10 mouse cellular contexts compared by ENCODE assay signal in genomic region chr12:110188136-110188631, GRCm38 (mm10).
DNase-seq lines count a peak whose midpoint lies in the region; ATAC-seq and TF ChIP-seq lines count a peak whose summit lies in the region.
"Had no signal": no experiment of that assay in that cellular context is flagged by ENCODE, and none has a peak within 500 bp of the region (broad histone marks: within the 10 kb centered on the region; RNA-seq: fewer than 3 reads in every experiment).

No protein-coding gene starts in this region.

- peaks cover 52% of the 10 kb centered on the region for H3K27me3 ChIP-seq in kidney, postnatal 0 days (ENCODE audit: insufficient read depth, low read length)
- peaks cover 38% of the 10 kb centered on the region for H3K27me3 ChIP-seq in embryonic facial prominence, embryonic 11.5 days (ENCODE audit: control insufficient read depth, insufficient read depth, low read length)
- H3K27me3 ChIP-seq in hindbrain, embryonic 16.5 days (replicated peaks; ENCODE audit: control insufficient read depth, insufficient read depth, low read length), result peaks cover 33% of the 10 kb centered on the region
- H3K27me3 ChIP-seq in neural tube, embryonic 13.5 days, result peaks cover 78% of the 10 kb centered on the region

- H3K4me2 ChIP-seq in kidney, postnatal 0 days (ENCODE audit: low read length), result peak overlapping the region; percentile 32; the same call in 1 of the 2 replicates
- H3K4me2 ChIP-seq in embryonic facial prominence, embryonic 11.5 days (ENCODE audit: low read depth, low read length), result peak overlapping the region; percentile 58
- H3K4me2 ChIP-seq in hindbrain, embryonic 16.5 days (ENCODE audit: low read length), result peak overlapping the region; percentile 39
- H3K4me2 ChIP-seq in neural tube, embryonic 13.5 days, result peak overlapping the region; percentile 53

- DNase-seq in kidney, postnatal 0 days (ENCODE audit: low spot score), result no peak
- no peak for DNase-seq in kidney, adult 11 months
- peak; percentile 32 for DNase-seq in embryonic facial prominence, embryonic 11.5 days (ENCODE audit: low spot score)
- DNase-seq in urinary bladder, adult 18-20 months (ENCODE audit: low spot score in 2 of 2), result no peak
- no peak for DNase-seq in adipocyte (ENCODE audit: low spot score)
- DNase-seq in spleen, adult 18-20 months, result no peak
- DNase-seq: gastrocnemius, postnatal 10 days; layer of hippocampus, postnatal 36 days had no signal

- no peaks in the 10 kb centered on the region for H3K9me3 ChIP-seq in kidney, postnatal 0 days (replicated peaks; ENCODE audit: low read length)
- H3K9me3 ChIP-seq in embryonic facial prominence, embryonic 11.5 days (replicated peaks; ENCODE audit: control insufficient read depth, low read length), result no peaks in the 10 kb centered on the region
- H3K9me3 ChIP-seq in hindbrain, embryonic 16.5 days (ENCODE audit: control insufficient read depth, low read length), result no peaks in the 10 kb centered on the region
- H3K9me3 ChIP-seq in neural tube, embryonic 13.5 days, result no peaks in the 10 kb centered on the region

- peak overlapping the region; percentile 21 for H3K4me3 ChIP-seq in kidney, postnatal 0 days (replicated peaks; ENCODE audit: low read depth, low read length)
- peak overlapping the region; percentile 30 for H3K4me3 ChIP-seq in embryonic facial prominence, embryonic 11.5 days (ENCODE audit: low read depth, low read length)
- H3K4me3 ChIP-seq in hindbrain, embryonic 16.5 days (ENCODE audit: low read length), result peak overlapping the region; percentile 8
- H3K4me3 ChIP-seq in neural tube, embryonic 13.5 days, result peak overlapping the region; percentile 29

- WGBS in kidney, postnatal 0 days, result 4% methylated on average over 29 of the region's 29 CpGs
- WGBS in embryonic facial prominence, embryonic 11.5 days, result under 1% methylated on average over 29 of the region's 29 CpGs
- WGBS in hindbrain, embryonic 16.5 days, result 3% methylated on average over 29 of the region's 29 CpGs
- 2% methylated on average over 29 of the region's 29 CpGs for WGBS in neural tube, embryonic 13.5 days

- H3K36me3 ChIP-seq in kidney, postnatal 0 days (ENCODE audit: insufficient read depth, low read length), result no peaks in the 10 kb centered on the region
- no peaks in the 10 kb centered on the region for H3K36me3 ChIP-seq in embryonic facial prominence, embryonic 11.5 days (replicated peaks; ENCODE audit: control insufficient read depth, insufficient read depth, low read depth, low read length)
- H3K36me3 ChIP-seq in hindbrain, embryonic 16.5 days (ENCODE audit: control insufficient read depth, insufficient read depth, low read length), result no peaks in the 10 kb centered on the region
- no peaks in the 10 kb centered on the region for H3K36me3 ChIP-seq in neural tube, embryonic 13.5 days

- no peak for ATAC-seq in kidney, postnatal 0 days (replicated peaks; ENCODE audit: low FRiP score, low read depth)
- ATAC-seq in embryonic facial prominence, embryonic 11.5 days (replicated peaks; ENCODE audit: insufficient number of reproducible peaks, low FRiP score, low TSS enrichment, low read depth), result no peak
- no peak for ATAC-seq in hindbrain, embryonic 16.5 days
- ATAC-seq in neural tube, embryonic 13.5 days (ENCODE audit: low read depth), result 0 out of 2 replicates have a peak, but pooled peaks have one; percentile 18

- H3K27ac ChIP-seq in kidney, postnatal 0 days, result no peak overlapping the region
- peak overlapping the region; percentile 56; the same call in 1 of the 2 replicates for H3K27ac ChIP-seq in embryonic facial prominence, embryonic 11.5 days (replicated peaks; ENCODE audit: low read depth, low read length)
- no peak overlapping the region for H3K27ac ChIP-seq in hindbrain, embryonic 16.5 days (ENCODE audit: low read depth, low read length)
- H3K27ac ChIP-seq in neural tube, embryonic 13.5 days (replicated peaks), result 0 out of 2 replicates have a peak overlapping the region, but pooled peaks have one; percentile 10

- TF ChIP-seq CTCF in kidney, postnatal 0 days (IDR thresholded peaks at IDR 0.05; ENCODE audit: low read depth), result no peak

- peaks cover 16% of the 10 kb centered on the region for H3K4me1 ChIP-seq in kidney, postnatal 0 days (replicated peaks; ENCODE audit: insufficient read depth, low read length)
- peaks cover 10% of the 10 kb centered on the region for H3K4me1 ChIP-seq in embryonic facial prominence, embryonic 11.5 days (ENCODE audit: control insufficient read depth, insufficient read depth, low read length)
- peaks cover 20% of the 10 kb centered on the region for H3K4me1 ChIP-seq in hindbrain, embryonic 16.5 days (ENCODE audit: control insufficient read depth, insufficient read depth, low read depth, low read length)
- H3K4me1 ChIP-seq in neural tube, embryonic 13.5 days (replicated peaks), result peaks cover 33% of the 10 kb centered on the region

- no peak overlapping the region for H3K9ac ChIP-seq in kidney, postnatal 0 days (ENCODE audit: low read depth, low read length)
- H3K9ac ChIP-seq in embryonic facial prominence, embryonic 11.5 days (replicated peaks; ENCODE audit: low read length), result peak overlapping the region; percentile 44
- H3K9ac ChIP-seq in hindbrain, embryonic 16.5 days (ENCODE audit: low read depth, low read length), result 0 out of 2 replicates have a peak overlapping the region, but pooled peaks have one; percentile 1
- H3K9ac ChIP-seq in neural tube, embryonic 13.5 days, result peak overlapping the region; percentile 55

Comparison
In these comparisons a context has a peak if more than half of its experiments do, and no peak if none do; other contexts are left out.
1. H3K27ac ChIP-seq: peak in embryonic facial prominence, embryonic 11.5 days (single experiment) and neural tube, embryonic 13.5 days (single experiment); none in kidney, postnatal 0 days (single experiment) and hindbrain, embryonic 16.5 days (single experiment).
2. Peak in every context shown above with its lines, with median percentiles within 50 percentile points of each other: H3K4me2 ChIP-seq and H3K4me3 ChIP-seq.